Mouse (Mus musculus) T-helper 17 cell (primary cell): ENCODE measurements around the gene Zfp933.
"Not testable (repeated sequence)": the region's sequence is repeated elsewhere in the genome, so short reads cannot be mapped to it uniquely, and the experiment has no call there.

ENCODE experiments used
- in situ Hi-C, 2 experiments: fragments of 300-600 bp; cut with MboI, MseI; formaldehyde crosslinking; loops; 1 replicate in 1 of 2; 2 replicates in 1 of 2; pipeline ENCODE4 v1.15.1; 2025; ENCODE audit warnings: high pct_unique_total_duplicates in 2 of 2

The Zfp933 gene

DNA sequence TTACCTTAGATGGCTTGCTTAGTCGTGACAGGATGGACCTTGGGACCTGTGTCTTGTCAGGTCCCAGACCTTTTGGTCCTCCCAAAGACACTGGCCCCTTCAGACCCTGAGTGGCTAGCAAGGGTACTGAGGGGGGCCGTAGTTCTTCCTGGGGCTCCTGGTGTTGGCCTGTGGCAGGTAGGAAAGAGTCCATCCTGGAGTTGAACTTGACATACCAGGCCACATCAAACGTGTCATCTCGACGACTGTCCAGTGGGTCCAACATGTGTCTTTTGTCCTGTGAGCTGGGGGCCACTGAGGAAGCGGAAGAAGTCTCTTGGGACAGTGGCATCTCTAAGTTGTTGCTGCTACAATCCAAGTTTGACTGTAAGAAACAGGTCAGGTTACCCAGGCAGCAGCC is 17.5 kb upstream of the Zfp933 start:
- in situ Hi-C loops = no loop called here

DNA sequence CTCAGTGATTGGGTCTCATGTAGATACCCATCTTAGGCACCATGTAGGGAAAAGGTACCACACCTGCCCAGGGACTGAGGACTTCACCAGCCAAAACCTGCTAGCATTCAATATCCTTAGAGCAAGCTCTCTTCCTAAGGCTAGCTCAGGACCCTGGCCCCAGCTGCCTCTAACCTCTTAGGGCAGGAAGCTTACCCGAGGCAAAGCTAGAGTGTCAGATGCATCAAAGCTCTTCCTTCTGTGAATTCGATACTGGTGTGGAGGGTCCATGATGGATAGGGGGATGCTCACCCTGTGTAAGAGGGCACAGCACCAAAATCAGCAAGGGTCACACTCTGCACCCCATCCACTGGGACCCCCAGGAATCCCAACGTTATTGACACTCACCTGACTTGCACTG is 13.9 kb upstream of the Zfp933 start:
- in situ Hi-C loops = no loop called here

DNA sequence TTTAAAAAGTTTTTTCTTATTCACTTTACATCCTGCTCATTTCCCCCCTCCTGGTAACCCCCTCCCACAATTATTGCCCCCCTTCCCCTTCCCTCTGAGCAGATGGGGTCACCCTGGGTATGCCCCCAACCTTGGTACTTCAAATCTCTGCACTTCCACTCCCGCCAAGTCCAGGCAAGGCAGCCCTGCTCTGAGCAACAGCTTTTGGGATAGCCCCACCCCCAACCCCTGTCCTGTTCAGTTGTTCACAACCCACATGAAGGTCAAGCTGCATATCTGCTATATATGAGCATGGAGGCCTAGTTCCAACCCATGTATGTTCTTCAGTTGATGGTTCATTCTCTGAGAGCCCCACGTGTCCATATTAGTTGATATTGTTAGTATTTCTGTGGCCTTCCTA is 2.6 kb upstream of the Zfp933 start:
- in situ Hi-C loops = no loop called here

DNA sequence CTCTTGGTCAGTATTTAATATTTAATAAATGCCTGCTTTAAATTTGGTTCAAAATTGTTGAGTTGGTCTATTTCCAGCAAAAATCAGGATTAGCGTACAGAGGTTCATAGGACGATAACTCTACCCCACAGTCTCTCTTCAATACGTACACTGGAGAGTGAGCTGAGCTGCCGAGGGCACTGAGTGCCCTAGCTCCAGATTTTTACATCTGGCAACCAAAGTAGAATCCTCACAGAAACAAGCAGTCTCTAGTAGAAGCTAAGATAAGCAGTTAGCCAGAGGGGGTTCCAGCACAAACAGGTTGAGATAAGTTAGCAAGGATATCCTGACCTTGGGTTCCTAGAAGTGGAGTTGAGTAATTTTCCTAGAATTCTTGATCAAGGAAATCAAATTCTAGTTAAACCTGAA is 422 bp upstream of the Zfp933 start:
- in situ Hi-C loops = no loop called here

DNA sequence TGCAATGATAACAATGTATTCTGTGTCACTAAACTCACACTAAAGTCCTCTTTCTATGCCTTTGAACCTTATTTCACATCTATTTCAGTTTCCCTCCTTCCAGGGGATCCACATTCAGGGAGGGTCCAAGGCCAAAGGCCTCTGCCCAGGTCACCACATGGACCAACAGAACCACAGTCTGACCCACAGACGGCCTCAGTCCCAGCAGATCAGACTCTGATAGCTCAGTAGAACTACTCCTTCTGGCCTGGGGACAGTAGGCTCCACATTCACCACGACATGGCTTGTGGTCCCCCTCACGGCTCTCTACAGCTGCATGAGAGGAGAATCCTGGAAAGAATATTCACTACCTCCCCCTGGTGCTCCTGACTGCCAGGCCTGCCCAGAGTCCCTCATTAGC is 5.3 kb downstream of the Zfp933 start:
- in situ Hi-C loops = no loop called here

DNA sequence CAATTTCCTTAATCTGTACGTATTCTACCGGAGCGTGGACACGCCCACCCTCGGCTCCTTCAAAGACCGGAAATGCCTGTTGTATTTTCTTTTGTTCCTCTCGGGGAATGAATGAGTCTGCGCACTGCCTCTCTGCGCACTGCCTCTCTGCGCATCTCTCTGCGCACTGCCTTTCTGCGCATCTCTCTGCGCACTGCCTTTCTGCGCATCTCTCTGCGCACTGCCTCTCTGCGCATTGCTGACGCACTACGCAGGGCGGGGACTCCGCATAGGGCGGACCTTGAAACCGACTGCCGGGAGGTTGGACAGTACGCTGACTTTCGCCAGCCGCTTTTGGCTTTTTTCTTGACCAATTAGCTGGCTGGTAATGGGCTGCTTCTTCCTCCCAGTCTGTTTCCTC is 8.9 kb downstream of the Zfp933 start:
- in situ Hi-C loops = not testable (repeated sequence)

DNA sequence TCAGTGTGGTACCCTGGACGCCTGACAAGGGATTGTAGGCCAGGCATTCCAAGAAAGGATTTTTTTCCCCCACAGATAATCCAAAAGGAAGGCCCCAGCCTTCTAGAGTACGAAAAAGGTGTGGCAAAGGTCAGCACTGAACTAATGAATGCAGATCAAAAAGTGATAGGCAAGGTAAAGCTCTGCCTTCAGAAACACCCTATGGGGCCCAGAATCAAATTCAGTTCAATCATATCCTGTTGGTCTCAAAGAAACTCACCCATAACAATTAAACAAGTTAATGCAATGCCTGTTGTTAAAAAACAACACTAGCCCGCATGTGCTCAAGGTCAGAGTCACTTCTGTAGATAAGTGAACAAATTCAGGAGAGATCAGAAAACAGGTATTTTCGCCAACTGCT is 23.8 kb downstream of the Zfp933 start:
- in situ Hi-C loops = no loop called here

DNA sequence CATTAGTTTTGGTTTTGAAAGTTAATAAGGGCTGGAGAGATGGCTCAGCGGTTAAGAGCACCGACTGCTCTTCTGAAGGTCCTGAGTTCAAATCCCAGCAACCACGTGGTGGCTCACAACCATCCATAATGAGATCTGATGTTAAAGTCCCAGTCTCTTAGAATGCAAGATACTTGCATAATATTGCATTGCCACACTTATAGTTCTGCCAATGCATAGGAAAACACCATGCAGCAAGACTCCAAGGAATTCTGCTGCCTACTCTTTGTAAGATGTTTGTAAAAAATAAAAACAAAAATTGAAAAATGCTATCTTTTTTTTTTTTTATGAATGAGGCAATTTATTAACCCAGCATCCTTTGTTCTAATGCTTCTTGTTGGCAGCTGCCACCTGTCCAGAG is 26.8 kb downstream of the Zfp933 start:
- in situ Hi-C loops = not testable (repeated sequence)

DNA sequence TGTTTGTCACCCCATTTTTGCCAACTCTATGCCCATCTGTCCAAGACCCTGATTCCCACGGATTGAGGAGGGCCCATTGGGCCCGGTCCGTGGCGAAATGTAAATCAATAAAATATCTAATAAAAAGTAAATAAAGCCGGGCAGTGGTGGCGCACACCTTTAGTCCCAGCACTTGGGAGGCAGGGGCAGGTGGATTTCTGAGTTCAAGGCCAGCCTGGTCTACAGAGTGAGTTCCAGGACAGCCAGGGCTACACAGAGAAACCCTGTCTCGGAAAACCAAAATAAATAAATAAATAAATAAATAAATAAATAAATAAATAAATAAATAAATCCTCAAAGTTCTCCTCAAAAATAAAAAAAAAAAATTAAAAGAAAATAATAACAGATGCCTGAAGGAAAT is 28.5 kb downstream of the Zfp933 start:
- in situ Hi-C loops = loop anchor here in 1 of 2 experiments (5.0 to 10.0 kb wide), 2 partner anchors 252 to 1205 kb away; partner anchors contain the start of gene Zfp993

DNA sequence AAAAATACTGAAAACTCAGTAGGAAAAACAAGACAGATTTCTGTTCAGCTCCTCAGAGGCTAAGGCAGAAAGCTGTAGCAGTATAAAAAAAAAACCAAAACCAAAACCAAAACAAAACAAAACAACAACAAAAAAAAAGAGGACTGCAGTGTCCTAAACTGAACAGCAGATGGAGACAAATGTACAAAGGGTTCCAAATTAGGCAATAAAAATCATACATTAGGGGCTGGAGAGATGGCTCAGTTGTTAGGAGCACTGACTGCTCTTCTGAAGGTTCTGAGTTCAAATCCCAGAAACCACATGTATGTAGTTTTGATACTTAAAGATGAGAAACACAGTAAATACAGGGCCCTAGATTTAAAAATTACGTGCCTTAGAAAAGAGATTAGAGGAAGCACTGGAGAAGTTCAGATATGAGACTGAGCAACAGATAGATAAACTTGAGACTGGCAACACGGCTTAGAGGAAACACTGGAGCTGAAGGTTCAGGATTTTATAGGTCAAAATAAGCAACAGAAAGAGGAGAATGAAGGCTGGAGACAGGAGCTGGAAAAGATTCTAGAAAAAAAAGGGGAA is 33.5 kb downstream of the Zfp933 start:
- in situ Hi-C loops = loop anchor here (5.0 to 10.0 kb wide), 2 partner anchors 247 to 1200 kb away; partner anchors contain the start of gene Zfp993 (in 1 of the 2)

DNA sequence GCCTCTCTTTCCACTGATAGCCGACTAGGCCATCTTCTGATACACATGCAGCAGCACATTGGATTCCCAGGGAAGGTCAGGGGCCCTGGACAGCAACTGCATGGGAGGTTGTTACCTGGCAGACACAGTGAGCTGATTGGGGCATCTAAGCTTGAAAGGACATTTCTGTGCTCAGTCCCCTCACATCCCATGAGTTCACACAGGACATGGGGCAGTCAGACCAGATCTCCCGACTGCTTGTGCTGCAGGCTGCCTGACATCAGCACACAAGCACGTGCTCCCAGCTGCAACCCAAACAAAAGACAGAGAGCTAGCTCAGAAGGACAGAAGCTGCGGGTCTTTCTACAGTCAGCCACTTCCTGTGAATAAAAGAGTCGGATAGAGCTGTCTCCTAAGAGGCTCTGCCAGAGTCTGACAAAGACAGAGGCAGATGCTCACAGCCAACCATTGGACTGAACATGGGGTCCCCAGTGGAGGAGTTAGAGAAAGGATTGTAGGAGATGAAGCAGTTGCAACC is 34.9 kb downstream of the Zfp933 start:
- in situ Hi-C loops = loop anchor here (5.0 to 10.0 kb wide), 2 partner anchors 246 to 1199 kb away; partner anchors contain the start of gene Zfp993 (in 1 of the 2)

DNA sequence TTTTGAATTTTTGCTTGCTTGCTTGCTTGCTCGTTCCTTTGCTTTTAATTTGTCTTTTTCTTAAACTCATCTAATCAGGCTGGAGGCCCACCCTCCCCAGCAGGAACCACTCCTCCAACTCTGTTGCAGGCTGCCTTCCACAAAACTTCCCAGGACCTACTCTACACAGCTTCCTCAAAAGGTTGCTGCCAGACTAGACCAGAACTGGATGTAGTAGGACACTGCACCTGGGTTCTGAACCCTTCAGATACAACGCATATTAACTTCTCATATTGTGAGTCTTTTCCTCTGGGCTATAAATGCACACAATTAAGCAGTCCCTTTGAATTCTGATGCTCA is 38.2 kb downstream of the Zfp933 start:
- in situ Hi-C loops = loop anchor here (5.0 to 10.0 kb wide), 3 partner anchors 243 to 1538 kb away; partner anchors contain the start of gene Zfp993 (in 1 of the 2)

DNA sequence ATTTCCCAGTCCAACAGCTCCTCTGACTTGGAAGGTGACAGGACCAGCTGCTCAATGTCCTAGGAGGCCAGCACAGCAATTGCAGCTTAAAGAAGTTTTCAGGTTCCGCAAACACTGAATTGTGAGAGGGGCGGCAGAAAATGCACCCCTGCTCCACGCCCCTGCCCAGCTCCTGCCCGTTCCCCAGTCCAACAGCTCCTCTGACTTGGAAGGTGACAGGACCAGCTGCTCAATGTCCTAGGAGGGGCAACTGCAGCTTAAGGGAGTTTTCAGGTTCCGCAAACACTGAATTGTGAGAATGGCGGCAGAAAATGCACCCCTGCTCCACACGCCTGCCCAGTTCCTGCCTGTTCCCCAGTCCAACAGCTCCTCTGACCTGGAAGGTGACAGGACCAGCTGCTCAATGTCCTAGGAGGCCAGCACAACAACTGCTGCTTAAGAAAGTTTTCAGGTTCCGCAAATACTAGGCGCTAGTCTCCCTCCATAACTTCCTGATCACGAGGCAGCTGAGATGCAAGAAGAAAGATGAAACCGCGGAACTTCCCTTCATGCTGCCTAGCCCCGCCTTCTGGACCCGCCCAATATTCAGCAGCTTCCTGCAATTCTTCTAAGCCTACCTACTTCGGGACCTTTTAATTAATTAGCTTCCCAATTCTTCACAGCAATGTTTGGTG is 38.7 kb downstream of the Zfp933 start, which contains the start of gene Zfp984:
Zfp984 (minus strand) TSS at position 497 of the 674 bp plus-strand sequence.
- in situ Hi-C loops = loop anchor here in 1 of 2 experiments (5.0 kb wide), 1 partner anchor 1537 kb away; no protein-coding TSS in a partner anchor

DNA sequence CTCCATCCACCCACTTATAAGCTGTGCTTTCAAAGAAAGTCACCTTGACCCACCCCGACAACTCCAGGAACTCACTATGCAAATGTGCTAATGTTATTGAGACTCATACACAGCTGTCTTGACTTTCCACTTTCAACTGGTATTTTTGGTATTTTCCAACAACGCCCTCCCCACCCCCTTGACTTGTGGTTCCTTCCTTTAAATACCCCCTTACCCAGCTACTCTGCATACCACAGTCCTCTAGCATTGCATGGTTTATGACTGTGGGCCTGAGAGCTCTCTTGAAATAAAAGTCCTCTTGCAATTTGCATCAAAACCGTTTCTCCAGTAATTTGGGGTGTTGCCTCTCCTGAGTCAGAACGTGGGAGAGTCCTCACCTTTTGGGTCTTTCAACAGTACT is 39.7 kb downstream of the Zfp933 start:
- in situ Hi-C loops = loop anchor here in 1 of 2 experiments (5.0 kb wide), 1 partner anchor 1536 kb away; no protein-coding TSS in a partner anchor

DNA sequence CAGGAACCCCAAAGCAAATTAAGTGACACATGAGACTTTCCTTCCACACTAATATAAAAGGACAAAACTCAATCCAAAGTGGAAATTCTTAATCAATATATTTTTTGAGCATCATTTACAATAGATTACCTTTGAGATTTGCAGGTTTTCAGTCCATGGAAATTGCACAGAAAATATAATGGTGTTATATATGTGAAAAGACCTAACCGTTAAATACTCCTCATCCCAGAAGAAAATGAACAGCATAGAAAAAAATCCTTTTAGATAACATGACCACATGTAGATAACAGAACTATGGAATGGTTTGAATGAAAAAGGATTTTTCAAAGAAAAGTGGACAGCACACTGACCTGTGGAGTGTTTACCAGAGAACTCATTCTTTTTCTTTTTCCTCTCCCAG is 52.9 kb downstream of the Zfp933 start:
- in situ Hi-C loops = loop anchor here (10.0 to 25.0 kb wide), 3 partner anchors 983 to 1521 kb away; partner anchors contain the start of gene Zfp993 (in 1 of the 2)

DNA sequence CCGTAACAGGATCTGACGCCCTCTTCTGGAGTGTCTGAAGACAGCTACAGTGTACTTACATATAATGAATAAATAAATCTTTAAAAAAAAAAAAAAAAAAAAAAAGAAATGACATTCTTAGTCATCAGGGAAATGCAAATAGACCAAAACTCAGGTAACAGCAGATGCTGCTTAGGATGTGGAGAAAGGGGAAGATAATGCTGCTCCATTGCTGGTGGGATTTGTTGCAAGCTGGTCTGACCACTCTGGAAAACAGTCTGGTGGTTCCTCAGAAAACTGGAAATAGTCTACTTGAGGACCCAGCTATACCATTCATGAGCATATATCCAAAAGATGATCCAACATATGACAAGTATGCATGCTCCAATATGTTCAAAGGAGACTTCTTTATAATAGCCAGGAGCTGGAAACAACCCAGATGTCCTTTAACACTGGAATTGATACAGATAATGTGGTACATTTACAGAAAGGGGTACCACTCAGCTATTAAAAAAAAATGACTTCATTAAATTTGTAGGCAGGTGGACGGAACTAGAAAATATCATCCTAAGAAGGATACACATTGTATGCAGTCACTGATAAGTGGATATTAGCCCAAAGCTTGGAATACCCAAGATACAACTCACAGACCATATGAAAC is 54.0 kb downstream of the Zfp933 start:
- in situ Hi-C loops = loop anchor here (5.0 to 25.0 kb wide), 4 partner anchors 652 to 1519 kb away; partner anchors contain the start of gene Zfp993 (in 1 of the 2)

DNA sequence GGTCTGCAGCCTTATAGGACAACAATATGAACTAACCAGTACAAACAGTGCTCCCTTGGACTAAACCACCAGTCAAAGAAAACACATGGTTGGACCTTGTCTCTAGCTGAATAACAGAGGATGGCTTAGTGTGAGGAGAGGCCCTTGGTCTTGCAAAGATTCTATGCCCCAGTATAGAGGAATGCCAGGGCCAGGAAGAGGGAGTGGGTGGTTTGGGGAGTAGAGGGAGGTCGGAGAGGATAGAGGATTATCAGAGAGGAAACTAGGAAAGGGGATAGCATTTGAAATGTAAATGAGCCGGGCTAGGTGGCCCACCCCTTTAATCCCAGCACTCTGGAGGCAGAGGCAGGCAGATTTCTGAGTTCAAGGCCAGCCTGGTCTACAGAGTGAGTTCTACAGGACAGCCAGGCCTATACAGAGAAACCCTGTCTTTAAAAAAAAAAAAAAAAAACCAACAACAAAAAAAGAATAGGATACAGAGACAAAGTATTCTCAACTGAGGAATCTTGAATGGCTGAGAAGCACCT is 54.7 kb downstream of the Zfp933 start:
- in situ Hi-C loops = loop anchor here (5.0 to 25.0 kb wide), 4 partner anchors 651 to 1519 kb away; partner anchors contain the start of gene Zfp993 (in 1 of the 2)

DNA sequence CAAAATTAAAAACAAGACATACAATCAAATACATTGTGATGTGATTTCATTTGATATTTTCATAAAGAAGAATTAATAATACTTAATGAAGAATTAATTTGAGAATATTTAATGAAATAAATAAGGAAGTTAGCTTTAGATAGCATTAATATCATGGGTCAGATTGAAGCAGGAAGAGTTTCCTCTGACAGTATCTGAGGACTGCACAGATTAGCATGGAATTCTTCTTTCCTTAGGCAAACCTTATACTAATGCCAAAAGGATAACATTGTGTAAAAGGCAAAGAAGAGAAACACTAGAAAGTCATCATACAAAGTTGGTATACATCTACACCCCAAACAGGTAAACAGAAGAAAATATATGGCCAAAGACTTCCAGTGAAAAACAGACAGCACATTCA is 56.4 kb downstream of the Zfp933 start:
- in situ Hi-C loops = loop anchor here (5.0 to 25.0 kb wide), 4 partner anchors 649 to 1517 kb away; partner anchors contain the start of gene Zfp993 (in 1 of the 2)
